Mouse (Mus musculus) intestine, postnatal 0 days (tissue): Measurements from ENCODE around the gene Aak1. TPM values are rescaled to one million over a fixed set of nuclear protein-coding genes. Genes with fewer than 3 reads are reported as not detected.

Experiments used
- ATAC-seq: fragments of 200-750 bp; cut with Nextera tagmentation; 2 replicates; pipeline ENCODE4 v1.8.0; 2017; ENCODE audit warnings: mild to moderate bottlenecking, moderate TSS enrichment, moderate library complexity
- H3K27ac ChIP-seq: fragments of 300-500 bp; sonication (generic); 2 replicates; pipeline ENCODE4 v1.5.1; 2014; ENCODE audit warnings: mild to moderate bottlenecking, low read depth, low read length, moderate library complexity
- H3K27me3 ChIP-seq: fragments of 300-500 bp; sonication (generic); replicated peaks from 2 replicates; pipeline ENCODE4 v1.6.1; 2014; ENCODE audit warnings: low read length, mixed read lengths; ENCODE audit not compliant: control insufficient read depth, insufficient read depth
- H3K36me3 ChIP-seq: fragments of 300-500 bp; sonication (generic); 2 replicates; pipeline ENCODE4 v1.6.1; 2014; ENCODE audit warnings: mild to moderate bottlenecking, moderate library complexity; ENCODE audit not compliant: control insufficient read depth, insufficient read depth
- H3K4me1 ChIP-seq: fragments of 300-500 bp; sonication (generic); replicated peaks from 2 replicates; pipeline ENCODE4 v1.6.1; 2014; ENCODE audit warnings: antibody characterized with exemption, low read length, mixed read lengths; ENCODE audit not compliant: control insufficient read depth, insufficient read depth
- H3K4me2 ChIP-seq: fragments of 300-500 bp; sonication (generic); replicated peaks from 2 replicates; pipeline ENCODE4 v1.6.1; 2014; ENCODE audit warnings: low read depth, mild to moderate bottlenecking, moderate library complexity
- H3K4me3 ChIP-seq: fragments of 300-500 bp; sonication (generic); 2 replicates; pipeline ENCODE4 v1.5.1; 2014; ENCODE audit warnings: low read depth, low read length
- H3K9ac ChIP-seq: fragments of 300-500 bp; sonication (generic); 2 replicates; pipeline ENCODE4 v1.6.1; 2014; ENCODE audit warnings: mild to moderate bottlenecking, low read depth, low read length
- H3K9me3 ChIP-seq: fragments of 300-500 bp; sonication (generic); 2 replicates; pipeline ENCODE4 v1.6.1; 2016; ENCODE audit warnings: mixed run types; ENCODE audit not compliant: control insufficient read depth
- CTCF ChIP-seq: sonication (generic); IDR thresholded peaks from 2 replicates; pipeline ENCODE4 v1.5.1; 2016; ENCODE audit warnings: low read depth, mild to moderate bottlenecking, control low read depth, antibody characterized with exemption, moderate library complexity
- WGBS: fragments of 180-500 bp; shearing (Covaris S2); extraction: QIAGEN DNeasy Blood & Tissue Kit; methylation state at CpG from one replicate; pipeline ENCODE4 v1.1.7; 2014; 5-methylcytosine and 5-hydroxymethylcytosine counted together
- polyA plus RNA-seq: library from polyadenylated mRNA; unstranded; fragments of >200 nt; fragmentation: Nextera tagmentation; extraction: Ambion mirVana; gene quantifications from 2 replicates; pipeline ENCODE4 v1.2.1, GENCODE M21; 2015

Gene Aak1
- polyA plus RNA-seq, 1 experiment from 2014 or later, result 5.7 TPM

- no peak for TF ChIP-seq CTCF
- H3K4me3 ChIP-seq, result no peak overlapping the region
- peak overlapping the region; percentile 24 for H3K27ac ChIP-seq
- no peak for ATAC-seq
- H3K9ac ChIP-seq, result no peak overlapping the region
- no peak overlapping the region for H3K4me2 ChIP-seq
- H3K4me1 ChIP-seq, result no peaks in the 10 kb centered on the region
- H3K27me3 ChIP-seq, result no peaks in the 10 kb centered on the region
- no peaks in the 10 kb centered on the region for H3K9me3 ChIP-seq
- 75% methylated on average over 7 of the region's 7 CpGs for WGBS
- H3K36me3 ChIP-seq, result peaks cover 65% of the 10 kb centered on the region
Measured at GRCm38 (mm10) chr6:86963987-86964685, 114.8 kb downstream of the Aak1 start.

GRCm38 (mm10) chr6:86967166-86967565 lies 117.8 kb downstream of the Aak1 start:
- Histone ChIP-seq H3K27me3 (no peaks in the 10 kb centered on the region), H3K4me1 (no peaks in the 10 kb centered on the region), H3K4me2 (no peak overlapping the region), H3K4me3 (no peak overlapping the region), H3K27ac (no peak overlapping the region), H3K9me3 (no peaks in the 10 kb centered on the region), H3K9ac (no peak overlapping the region), H3K36me3 (peaks cover 55% of the 10 kb centered on the region)
- TF ChIP-seq CTCF, result no peak
- WGBS, result 89% methylated on average over 2 of the region's 2 CpGs
- ATAC-seq, result no peak

GRCm38 (mm10) chr6:86973956-86974355 lies 124.6 kb downstream of the Aak1 start:
- no peak overlapping the region for H3K4me2 ChIP-seq
- no peak for TF ChIP-seq CTCF
- H3K27ac ChIP-seq, result no peak overlapping the region
- H3K9me3 ChIP-seq, result no peaks in the 10 kb centered on the region
- no peaks in the 10 kb centered on the region; the same call in 1 of the 2 replicates for H3K4me1 ChIP-seq
- H3K9ac ChIP-seq, result no peak overlapping the region
- WGBS, result 92% methylated on average over 4 of the region's 4 CpGs
- H3K36me3 ChIP-seq, result peaks cover 39% of the 10 kb centered on the region
- no peak for ATAC-seq
- no peak overlapping the region for H3K4me3 ChIP-seq
- H3K27me3 ChIP-seq, result no peaks in the 10 kb centered on the region

- Histone ChIP-seq H3K4me3 (no peak overlapping the region), H3K9me3 (no peaks in the 10 kb centered on the region), H3K9ac (no peak overlapping the region), H3K27ac (0 out of 2 replicates have a peak overlapping the region, but pooled peaks have one; percentile 10), H3K4me2 (no peak overlapping the region), H3K36me3 (peaks cover 23% of the 10 kb centered on the region; the same call in 1 of the 2 replicates), H3K27me3 (no peaks in the 10 kb centered on the region), H3K4me1 (no peaks in the 10 kb centered on the region; the same call in 1 of the 2 replicates)
- 52% methylated on average over 8 of the region's 8 CpGs for WGBS
- peak; percentile 83 for ATAC-seq
- TF ChIP-seq CTCF, result no peak
Measured at GRCm38 (mm10) chr6:86978156-86978908, 129.0 kb downstream of the Aak1 start.

- no peak for TF ChIP-seq CTCF
- peak overlapping the region; percentile 10; the same call in 1 of the 2 replicates for H3K27ac ChIP-seq
- 25% methylated on average over 6 of the region's 6 CpGs for WGBS
Measured at GRCm38 (mm10) chr6:86978909-86979265, 129.6 kb downstream of the Aak1 start.

GRCm38 (mm10) chr6:86981206-86981605 lies 131.9 kb downstream of the Aak1 start:
- no peak for TF ChIP-seq CTCF
- Histone ChIP-seq H3K4me2 (no peak overlapping the region), H3K9me3 (no peaks in the 10 kb centered on the region), H3K4me3 (no peak overlapping the region), H3K27me3 (no peaks in the 10 kb centered on the region), H3K9ac (no peak overlapping the region), H3K4me1 (no peaks in the 10 kb centered on the region; the same call in 1 of the 2 replicates), H3K36me3 (peaks cover 30% of the 10 kb centered on the region), H3K27ac (no peak overlapping the region)
- no peak for ATAC-seq
- 83% methylated on average over 2 of the region's 2 CpGs for WGBS

More at GRCm38 (mm10) chr6:86978909-86979265, 129.6 kb downstream of the Aak1 start:
- no peak overlapping the region for H3K9ac ChIP-seq
- no peaks in the 10 kb centered on the region for H3K27me3 ChIP-seq
- ATAC-seq, result peak; percentile 74
- no peak overlapping the region for H3K4me3 ChIP-seq
- no peak overlapping the region for H3K4me2 ChIP-seq
- peaks cover 22% of the 10 kb centered on the region for H3K36me3 ChIP-seq
- H3K4me1 ChIP-seq, result no peaks in the 10 kb centered on the region; the same call in 1 of the 2 replicates
- H3K9me3 ChIP-seq, result no peaks in the 10 kb centered on the region
